Mouse (Mus musculus): ENCODE data around the gene 4932438H23Rik.

- TF ChIP-seq CTCF (conservative IDR thresholded peaks at IDR 0.05; ENCODE audit: low read length) (no peak), NANOG (IDR thresholded peaks at IDR 0.05; ENCODE audit: borderline replicate concordance, low read length) (no peak), POU5F1 (IDR thresholded peaks at IDR 0.05; ENCODE audit: borderline replicate concordance, low read length) (no peak)
Observed at GRCm38 (mm10) chr16:91042640-91043039, 52.3 kb downstream of the 4932438H23Rik start.

All from E14TG2a.4 (cell line).